Mouse (Mus musculus) left cerebral cortex, postnatal 4 days (tissue): Measurements from ENCODE around the gene P2rx2. TPM values are rescaled to one million over a fixed set of nuclear protein-coding genes. Genes with fewer than 3 reads are reported as not detected.

Experiments
- DNase-seq: peaks from one replicate; pipeline ENCODE4 v3.0.0-alpha.2; 2022
- intact Hi-C: fragments of 180-260 bp; cut with DNase I; formaldehyde crosslinking; loops from one replicate; pipeline ENCODE4 v1.15.1; 2025
- total RNA-seq, 2 experiments: library from RNA; stranded (reverse); gene quantifications; 2 replicates each; pipeline ENCODE4 v1.2.3; 2021

P2rx2 gene
- total RNA-seq, result 10 to 100 TPM; 12.5 to 15.0 TPM

- peak; percentile 34 for DNase-seq
- intact Hi-C loops, result no loop called here
These were observed at the start of gene P2rx2 for GRCm38 (mm10) chr5:110342648-110343284. TSS of gene P2rx2 (minus strand) at chr5:110343212.

GRCm38 (mm10) chr5:110392727-110393126, 49.7 kb upstream of the P2rx2 start:
- intact Hi-C loops, result no loop called here
- DNase-seq, result peak; percentile 80

- DNase-seq, result no peak
- intact Hi-C loops, result no loop called here
These were observed 47.6 kb upstream of the P2rx2 start for GRCm38 (mm10) chr5:110390631-110391030.

- no peak for DNase-seq
- intact Hi-C loops, result no loop called here
These were observed 44.3 kb upstream of the P2rx2 start for GRCm38 (mm10) chr5:110387332-110387731.

- DNase-seq, result peak; percentile 75
- intact Hi-C loops, result no loop called here
These were observed 43.6 kb upstream of the P2rx2 start for GRCm38 (mm10) chr5:110386371-110387330.

GRCm38 (mm10) chr5:110385263-110385662, 42.3 kb upstream of the P2rx2 start:
- intact Hi-C loops, result no loop called here
- no peak for DNase-seq

GRCm38 (mm10) chr5:110384491-110384890, 41.5 kb upstream of the P2rx2 start:
- intact Hi-C loops, result no loop called here
- no peak for DNase-seq

GRCm38 (mm10) chr5:110379823-110380222, 36.8 kb upstream of the P2rx2 start:
- DNase-seq, result no peak

GRCm38 (mm10) chr5:110379086-110379485, 36.1 kb upstream of the P2rx2 start:
- intact Hi-C loops, result no loop called here
- no peak for DNase-seq

More at GRCm38 (mm10) chr5:110379823-110380222, 36.8 kb upstream of the P2rx2 start:
- intact Hi-C loops, result no loop called here

- intact Hi-C loops, result no loop called here
These were observed 35.2 kb upstream of the P2rx2 start for GRCm38 (mm10) chr5:110378181-110378583.

GRCm38 (mm10) chr5:110376802-110377433, 33.9 kb upstream of the P2rx2 start:
- DNase-seq, result peak; percentile 89
- intact Hi-C loops, result no loop called here

More at GRCm38 (mm10) chr5:110378181-110378583, 35.2 kb upstream of the P2rx2 start:
- DNase-seq, result no peak

GRCm38 (mm10) chr5:110363822-110364545, 21.0 kb upstream of the P2rx2 start:
- intact Hi-C loops, result no loop called here
- no peak for DNase-seq

GRCm38 (mm10) chr5:110363179-110363821, 20.3 kb upstream of the P2rx2 start:
- intact Hi-C loops, result no loop called here
- DNase-seq, result peak; percentile 59

GRCm38 (mm10) chr5:110362813-110363178, 19.8 kb upstream of the P2rx2 start:
- intact Hi-C loops, result no loop called here
- DNase-seq, result no peak

GRCm38 (mm10) chr5:110361465-110361864, 18.5 kb upstream of the P2rx2 start:
- no peak for DNase-seq
- intact Hi-C loops, result no loop called here

GRCm38 (mm10) chr5:110357531-110358179, 14.6 kb upstream of the P2rx2 start:
- DNase-seq, result peak; percentile 86
- intact Hi-C loops, result loop anchor here (5.0 kb wide), 2 partner anchors 70 to 280 kb away; no protein-coding TSS in a partner anchor

- peak; percentile 50 for DNase-seq
- intact Hi-C loops, result loop anchor here (5.0 kb wide), 2 partner anchors 73 to 283 kb away; no protein-coding TSS in a partner anchor
These were observed 11.7 kb upstream of the P2rx2 start for GRCm38 (mm10) chr5:110354716-110355115.

- intact Hi-C loops, result no loop called here
- DNase-seq, result no peak
These were observed 4.0 kb upstream of the P2rx2 start for GRCm38 (mm10) chr5:110347006-110347405.

- no peak for DNase-seq
- intact Hi-C loops, result no loop called here
These were observed 2.5 kb upstream of the P2rx2 start for GRCm38 (mm10) chr5:110345553-110345952.
